ENCODE assay signal across 8 mouse cellular contexts in genomic region chr15:99316314-99317266, GRCm38 (mm10). TPM values are rescaled to one million over a fixed set of nuclear protein-coding genes. Genes with fewer than 3 reads are reported as not detected.
DNase-seq lines count a peak whose midpoint lies in the region; ATAC-seq and TF ChIP-seq lines count a peak whose summit lies in the region.

No protein-coding gene starts in this region.

- ATAC-seq in heart, embryonic 14.5 days (ENCODE audit: insufficient number of reproducible peaks, insufficient read depth, low FRiP score, low read depth), result no peak
- peak; percentile 19; the same call in 1 of the 2 replicates for ATAC-seq in kidney, postnatal 0 days (replicated peaks; ENCODE audit: low FRiP score, low read depth)
- no peak for ATAC-seq in liver, embryonic 14.5 days (ENCODE audit: insufficient read depth)
- 0 out of 2 replicates have a peak, but pooled peaks have one; percentile 40 for ATAC-seq in neural tube, embryonic 13.5 days (ENCODE audit: low read depth)

- H3K9me3 ChIP-seq in heart, embryonic 14.5 days (ENCODE audit: control insufficient read depth, low read length), result no peaks in the 10 kb centered on the region
- no peaks in the 10 kb centered on the region for H3K9me3 ChIP-seq in kidney, postnatal 0 days (replicated peaks; ENCODE audit: low read length)
- no peaks in the 10 kb centered on the region for H3K9me3 ChIP-seq in liver, embryonic 14.5 days (ENCODE audit: control insufficient read depth, low read length)
- no peaks in the 10 kb centered on the region for H3K9me3 ChIP-seq in neural tube, embryonic 13.5 days

- no peak for TF ChIP-seq POLR2A in bone marrow macrophage, adult 2 months (IDR thresholded peaks at IDR 0.05; ENCODE audit: borderline replicate concordance, low read depth, low read length)

- H3K27ac ChIP-seq in bone marrow macrophage, adult 2 months (ENCODE audit: insufficient read depth, low read depth, low read length), result no peak overlapping the region
- peak overlapping the region; percentile 51 to 83 for H3K27ac ChIP-seq in heart, embryonic 14.5 days (replicated peaks in 1 of 2; ENCODE audit: control insufficient read depth in 1 of 2, insufficient read depth in 1 of 2, low read depth in 2 of 2, low read length in 2 of 2)
- peak overlapping the region; percentile 74 for H3K27ac ChIP-seq in kidney, postnatal 0 days
- H3K27ac ChIP-seq in liver, embryonic 14.5 days, result no peak overlapping the region
- peak overlapping the region; percentile 80 for H3K27ac ChIP-seq in neural tube, embryonic 13.5 days (replicated peaks)

- WGBS in heart, embryonic 14.5 days, result 81% methylated on average over 16 of the region's 16 CpGs
- WGBS in kidney, postnatal 0 days, result 57% methylated on average over 16 of the region's 16 CpGs
- WGBS in liver, embryonic 14.5 days (ENCODE audit: insufficient replicate concordance), result 60% methylated on average over 16 of the region's 16 CpGs
- WGBS in neural tube, embryonic 13.5 days, result 84% methylated on average over 16 of the region's 16 CpGs

- DNase-seq in CD4-positive helper T cell, adult 2 months (ENCODE audit: low read depth, low spot score), result peak; percentile 72
- peak; percentile 53 for DNase-seq in fibroblast of lung, adult 2 months (ENCODE audit: low read depth)
- peak; percentile 92 for DNase-seq in kidney, postnatal 0 days (ENCODE audit: low spot score)
- DNase-seq in liver, embryonic 14.5 days (ENCODE audit: low read depth in 3 of 3, low spot score in 3 of 3), result no peak
- DNase-seq in telencephalon, adult 2 months (ENCODE audit: low read depth, low spot score), result peak; percentile 48

- no peak overlapping the region; the same call in 1 of the 2 replicates for H3K9ac ChIP-seq in heart, embryonic 14.5 days (ENCODE audit: low read length)
- H3K9ac ChIP-seq in kidney, postnatal 0 days (ENCODE audit: low read depth, low read length), result no peak overlapping the region
- H3K9ac ChIP-seq in liver, embryonic 14.5 days (replicated peaks), result no peak overlapping the region
- H3K9ac ChIP-seq in neural tube, embryonic 13.5 days, result peak overlapping the region; percentile 43; the same call in 1 of the 2 replicates

- peaks cover 10% of the 10 kb centered on the region for H3K4me1 ChIP-seq in bone marrow macrophage, adult 2 months (ENCODE audit: control insufficient read depth, insufficient read depth, low read length)
- peaks cover 0 to 11% of the 10 kb centered on the region in 2 experiments; a peak in 3 of 4 replicates for H3K4me1 ChIP-seq in heart, embryonic 14.5 days (ENCODE audit: control insufficient read depth in 2 of 2, insufficient read depth in 2 of 2, low read length in 2 of 2)
- peaks cover 5% of the 10 kb centered on the region; the same call in 1 of the 2 replicates for H3K4me1 ChIP-seq in kidney, postnatal 0 days (replicated peaks; ENCODE audit: insufficient read depth, low read length)
- H3K4me1 ChIP-seq in liver, embryonic 14.5 days (replicated peaks; ENCODE audit: control insufficient read depth in 2 of 2, insufficient read depth in 2 of 2, low read length in 1 of 2), result no peaks in the 10 kb centered on the region
- H3K4me1 ChIP-seq in neural tube, embryonic 13.5 days (replicated peaks), result no peaks in the 10 kb centered on the region; the same call in 1 of the 2 replicates

- H3K4me3 ChIP-seq in bone marrow macrophage, adult 2 months (ENCODE audit: insufficient read depth, low read length), result no peak overlapping the region
- no peak overlapping the region for H3K4me3 ChIP-seq in heart, embryonic 14.5 days (ENCODE audit: control insufficient read depth in 1 of 2, insufficient read depth in 1 of 2, low read depth in 1 of 2, low read length in 2 of 2)
- no peak overlapping the region for H3K4me3 ChIP-seq in kidney, postnatal 0 days (replicated peaks; ENCODE audit: low read depth, low read length)
- H3K4me3 ChIP-seq in liver, embryonic 14.5 days (ENCODE audit: insufficient read depth in 1 of 2, low read depth in 2 of 2, low read length in 2 of 2), result no peak overlapping the region
- H3K4me3 ChIP-seq in neural tube, embryonic 13.5 days, result no peak overlapping the region

- H3K36me3 ChIP-seq in heart, embryonic 14.5 days (ENCODE audit: control insufficient read depth, insufficient read depth, low read length), result peaks cover 95% of the 10 kb centered on the region
- H3K36me3 ChIP-seq in kidney, postnatal 0 days (ENCODE audit: insufficient read depth, low read length), result peaks cover 56% of the 10 kb centered on the region
- H3K36me3 ChIP-seq in liver, embryonic 14.5 days (replicated peaks; ENCODE audit: control insufficient read depth, insufficient read depth, low read depth), result no peaks in the 10 kb centered on the region
- peaks cover 99% of the 10 kb centered on the region for H3K36me3 ChIP-seq in neural tube, embryonic 13.5 days

- H3K27me3 ChIP-seq in heart, embryonic 14.5 days (ENCODE audit: control insufficient read depth, insufficient read depth, low read length), result no peaks in the 10 kb centered on the region
- no peaks in the 10 kb centered on the region for H3K27me3 ChIP-seq in kidney, postnatal 0 days (ENCODE audit: insufficient read depth, low read length)
- no peaks in the 10 kb centered on the region for H3K27me3 ChIP-seq in liver, embryonic 14.5 days (ENCODE audit: control insufficient read depth, insufficient read depth, low read length)
- no peaks in the 10 kb centered on the region for H3K27me3 ChIP-seq in neural tube, embryonic 13.5 days

- TF ChIP-seq CTCF in bone marrow macrophage, adult 2 months (IDR thresholded peaks at IDR 0.05; ENCODE audit: low read depth, low read length), result peak; percentile 79
- TF ChIP-seq CTCF in kidney, postnatal 0 days (IDR thresholded peaks at IDR 0.05; ENCODE audit: low read depth), result peak; percentile 94
- peak; percentile 77 for TF ChIP-seq CTCF in liver, embryonic 14.5 days (IDR thresholded peaks at IDR 0.05; ENCODE audit: low read depth)

- no peak for TF ChIP-seq EP300 in liver, embryonic 14.5 days (IDR thresholded peaks at IDR 0.05; ENCODE audit: low read depth)

- H3K4me2 ChIP-seq in heart, embryonic 14.5 days (ENCODE audit: low read length), result no peak overlapping the region
- no peak overlapping the region for H3K4me2 ChIP-seq in kidney, postnatal 0 days (ENCODE audit: low read length)
- H3K4me2 ChIP-seq in liver, embryonic 14.5 days (ENCODE audit: low read depth), result no peak overlapping the region
- H3K4me2 ChIP-seq in neural tube, embryonic 13.5 days, result no peak overlapping the region

RNA-seq across cellular contexts. Expression of gene Fam186b, which starts 20.9 kb away (rescaled TPM):
- polyA plus RNA-seq in bone marrow macrophage, adult 2 months (2012; ENCODE audit: insufficient read depth, insufficient read length, missing spikeins), result not detected in 2 replicates
- polyA plus RNA-seq in heart, embryonic 14.5 days (2014; fragmentation: Nextera tagmentation; extraction: Ambion mirVana), result 0.36 TPM in 1 of 2 replicates, not detected in the other
- 0.22 and 0.47 TPM in 2 replicates for polyA plus RNA-seq in kidney, postnatal 0 days (2015; fragmentation: Nextera tagmentation; extraction: Ambion mirVana)
- polyA plus RNA-seq in liver, embryonic 14.5 days (2012; rRNA removed), result 0.01 TPM in 2 replicates
- 0.21 TPM in 1 of 2 replicates, not detected in the other for polyA plus RNA-seq in liver, embryonic 14.5 days (2014; fragmentation: Nextera tagmentation; extraction: Ambion mirVana)
- 0.52 and 0.54 TPM in 2 replicates for polyA plus RNA-seq in neural tube, embryonic 13.5 days (2015; fragmentation: Nextera tagmentation; extraction: Ambion mirVana)

RNA-seq across cellular contexts. Expression of gene Prpf40b, which starts 21.7 kb away (rescaled TPM):
- 11.0 and 16.2 TPM in 2 replicates for polyA plus RNA-seq in bone marrow macrophage, adult 2 months (2012; ENCODE audit: insufficient read depth, insufficient read length, missing spikeins)
- polyA plus RNA-seq in heart, embryonic 14.5 days (2014; fragmentation: Nextera tagmentation; extraction: Ambion mirVana), result 31.2 and 38.0 TPM in 2 replicates
- polyA plus RNA-seq in kidney, postnatal 0 days (2015; fragmentation: Nextera tagmentation; extraction: Ambion mirVana), result 38.3 and 42.7 TPM in 2 replicates
- polyA plus RNA-seq in liver, embryonic 14.5 days (2012; rRNA removed), result 8.0 and 8.9 TPM in 2 replicates
- polyA plus RNA-seq in liver, embryonic 14.5 days (2014; fragmentation: Nextera tagmentation; extraction: Ambion mirVana), result 3.6 and 4.0 TPM in 2 replicates
- polyA plus RNA-seq in neural tube, embryonic 13.5 days (2015; fragmentation: Nextera tagmentation; extraction: Ambion mirVana), result 90.1 and 101 TPM in 2 replicates

RNA-seq across cellular contexts. Expression of gene Fmnl3, which starts 53.7 kb away (rescaled TPM):
- 18.9 and 23.2 TPM in 2 replicates for polyA plus RNA-seq in bone marrow macrophage, adult 2 months (2012; ENCODE audit: insufficient read depth, insufficient read length, missing spikeins)
- polyA plus RNA-seq in heart, embryonic 14.5 days (2014; fragmentation: Nextera tagmentation; extraction: Ambion mirVana), result 14.4 and 15.0 TPM in 2 replicates
- polyA plus RNA-seq in kidney, postnatal 0 days (2015; fragmentation: Nextera tagmentation; extraction: Ambion mirVana), result 31.6 and 33.4 TPM in 2 replicates
- polyA plus RNA-seq in liver, embryonic 14.5 days (2012; rRNA removed), result 3.2 and 3.7 TPM in 2 replicates
- 1.4 and 1.5 TPM in 2 replicates for polyA plus RNA-seq in liver, embryonic 14.5 days (2014; fragmentation: Nextera tagmentation; extraction: Ambion mirVana)
- 9.3 and 11.7 TPM in 2 replicates for polyA plus RNA-seq in neural tube, embryonic 13.5 days (2015; fragmentation: Nextera tagmentation; extraction: Ambion mirVana)

Comparison
In these comparisons a context has a peak if more than half of its experiments do, and no peak if none do; other contexts are left out.
1. DNase-seq: peak in CD4-positive helper T cell, adult 2 months (single experiment), fibroblast of lung, adult 2 months (single experiment), kidney, postnatal 0 days (single experiment) and telencephalon, adult 2 months (single experiment); none in liver, embryonic 14.5 days (0 of 3).
2. H3K27ac ChIP-seq: peak in heart, embryonic 14.5 days (2 of 2), kidney, postnatal 0 days (single experiment) and neural tube, embryonic 13.5 days (single experiment); none in bone marrow macrophage, adult 2 months (single experiment) and liver, embryonic 14.5 days (single experiment).
3. ATAC-seq: peak in kidney, postnatal 0 days (single experiment) and neural tube, embryonic 13.5 days (single experiment); none in heart, embryonic 14.5 days (single experiment) and liver, embryonic 14.5 days (single experiment).
4. Peak in every context shown above with its lines, with median percentiles within 50 percentile points of each other: CTCF ChIP-seq.